Mouse (Mus musculus): ENCODE measurements around the gene Rfk. TPM values are rescaled to one million over a fixed set of nuclear protein-coding genes. Genes with fewer than 3 reads are reported as not detected.

Gene Rfk
- polyA plus RNA-seq, 3 experiments from 2014 or later, result 13.5 to 29.9 (median 20.3) TPM

Other genes with a start within 250 kb of the Rfk start
- 1 to 10 TPM; 6.9 to 9.2 (median 7.5) TPM for gene Gcnt1, start 21.2 kb upstream of the Rfk start, polyA plus RNA-seq (2017; shearing (Covaris generic))

Measured in inflammation-experienced regulatory T-cells, adult 6 months (primary cell).